Mouse (Mus musculus): ENCODE data around the gene Olfr1053.
"Not testable (repeated sequence)": the region's sequence is repeated elsewhere in the genome, so short reads cannot be mapped to it uniquely, and the experiment has no call there.

Gene Olfr1053

GRCm38 (mm10) chr2:86315184-86315583 is at the start of gene Olfr1053:
TSS of gene Olfr1053 (minus strand) at chr2:86315284.
- no peak for DNase-seq

GRCm38 (mm10) chr2:86362369-86362768 is 47.3 kb upstream of the Olfr1053 start, which contains the start of gene Olfr1056:
TSS of gene Olfr1056 (minus strand) at chr2:86362469.
- DNase-seq, result no peak

- not testable (repeated sequence) for DNase-seq
These were observed 36.7 kb upstream of the Olfr1053 start for GRCm38 (mm10) chr2:86351751-86352150.

- DNase-seq, result no peak
These were observed 35.1 kb upstream of the Olfr1053 start, which contains the start of gene Olfr1055 for GRCm38 (mm10) chr2:86350184-86350583. TSS of gene Olfr1055 (minus strand) at chr2:86350284.

- DNase-seq, result no peak
These were observed 20.2 kb upstream of the Olfr1053 start, which contains the start of gene Olfr1054 for GRCm38 (mm10) chr2:86335333-86335732. TSS of gene Olfr1054 (minus strand) at chr2:86335433.

- DNase-seq, result no peak
These were observed 22.9 kb downstream of the Olfr1053 start, which contains the start of gene Olfr1052 for GRCm38 (mm10) chr2:86292155-86292554. TSS of gene Olfr1052 (plus strand) at chr2:86292455.

GRCm38 (mm10) chr2:86278988-86279387 is 36.1 kb downstream of the Olfr1053 start, which contains the start of gene Olfr1051:
TSS of gene Olfr1051 (minus strand) at chr2:86279088.
- DNase-seq, result not testable (repeated sequence)

All from right cerebral cortex, postnatal 14 days (tissue).